Mouse (Mus musculus): ENCODE measurements around the gene Olfr131. TPM values are rescaled to one million over a fixed set of nuclear protein-coding genes. Genes with fewer than 3 reads are reported as not detected.
"Not testable (repeated sequence)": the region's sequence is repeated elsewhere in the genome, so short reads cannot be mapped to it uniquely, and the experiment has no call there.

Gene Olfr131
- polyA plus RNA-seq (2012; rRNA removed) (not detected in 2 replicates), polyA plus RNA-seq (2014; fragmentation: Nextera tagmentation; extraction: Ambion mirVana) (not detected in 2 replicates)

- H3K9ac ChIP-seq (replicated peaks) = no peak within 1 kb of the TSS
- no peak for ATAC-seq (ENCODE audit: insufficient read depth)
- H3K36me3 ChIP-seq (replicated peaks; ENCODE audit: control insufficient read depth, insufficient read depth, low read depth) = no peaks in the 10 kb centered on the region
- no peak for DNase-seq (ENCODE audit: low read depth in 3 of 3, low spot score in 3 of 3)
- H3K4me2 ChIP-seq (ENCODE audit: low read depth) = no peak within 1 kb of the TSS
- H3K9me3 ChIP-seq (ENCODE audit: control insufficient read depth, low read length) = no peaks in the 10 kb centered on the region
- no peaks in the 10 kb centered on the region for H3K4me1 ChIP-seq (replicated peaks; ENCODE audit: control insufficient read depth in 2 of 2, insufficient read depth in 2 of 2, low read length in 1 of 2)
- H3K4me3 ChIP-seq (ENCODE audit: insufficient read depth in 1 of 2, low read depth in 2 of 2, low read length in 2 of 2) = no peak within 1 kb of the TSS
- no peak within 1 kb of the TSS for H3K27ac ChIP-seq
- H3K27me3 ChIP-seq (ENCODE audit: control insufficient read depth, insufficient read depth, low read length) = no peaks in the 10 kb centered on the region
- TF ChIP-seq EP300 (IDR thresholded peaks at IDR 0.05; ENCODE audit: low read depth) (no peak), CTCF (IDR thresholded peaks at IDR 0.05; ENCODE audit: low read depth) (no peak)
These were observed at the start of gene Olfr131 for GRCm38 (mm10) chr17:38088593-38088992. Gene Olfr131, minus strand, starts transcription at chr17:38088693.

GRCm38 (mm10) chr17:38134426-38134825 is 45.9 kb upstream of the Olfr131 start, which contains the start of gene Olfr132:
Gene Olfr132, minus strand, starts transcription at chr17:38134526.
- DNase-seq (ENCODE audit: low read depth in 3 of 3, low spot score in 3 of 3) (no peak), ATAC-seq (ENCODE audit: insufficient read depth) (no peak)
- Histone ChIP-seq H3K9ac (replicated peaks) (no peak within 1 kb of the TSS), H3K9me3 (ENCODE audit: control insufficient read depth, low read length) (no peaks in the 10 kb centered on the region), H3K27me3 (ENCODE audit: control insufficient read depth, insufficient read depth, low read length) (no peaks in the 10 kb centered on the region), H3K4me2 (ENCODE audit: low read depth) (no peak within 1 kb of the TSS), H3K27ac (no peak within 1 kb of the TSS), H3K4me3 (ENCODE audit: insufficient read depth in 1 of 2, low read depth in 2 of 2, low read length in 2 of 2) (no peak within 1 kb of the TSS), H3K4me1 (replicated peaks; ENCODE audit: control insufficient read depth in 2 of 2, insufficient read depth in 2 of 2, low read length in 1 of 2) (no peaks in the 10 kb centered on the region), H3K36me3 (replicated peaks; ENCODE audit: control insufficient read depth, insufficient read depth, low read depth) (no peaks in the 10 kb centered on the region)
- TF ChIP-seq CTCF (IDR thresholded peaks at IDR 0.05; ENCODE audit: low read depth) (no peak), EP300 (IDR thresholded peaks at IDR 0.05; ENCODE audit: low read depth) (no peak)
- 50% methylated on average over 1 of the region's 1 CpGs for WGBS (ENCODE audit: insufficient replicate concordance)

- not testable (repeated sequence) for H3K27ac ChIP-seq; H3K4me2 ChIP-seq (ENCODE audit: low read depth); H3K36me3 ChIP-seq (replicated peaks; ENCODE audit: control insufficient read depth, insufficient read depth, low read depth); H3K27me3 ChIP-seq (ENCODE audit: control insufficient read depth, insufficient read depth, low read length); H3K4me3 ChIP-seq (ENCODE audit: insufficient read depth in 1 of 2, low read depth in 2 of 2, low read length in 2 of 2); H3K9ac ChIP-seq (replicated peaks); H3K9me3 ChIP-seq (ENCODE audit: control insufficient read depth, low read length); ATAC-seq (ENCODE audit: insufficient read depth); DNase-seq (ENCODE audit: low read depth in 3 of 3, low spot score in 3 of 3); H3K4me1 ChIP-seq (replicated peaks; ENCODE audit: control insufficient read depth in 2 of 2, insufficient read depth in 2 of 2, low read length in 1 of 2)
- 62% methylated on average over 3 of the region's 3 CpGs for WGBS (ENCODE audit: insufficient replicate concordance)
These were observed 36.9 kb upstream of the Olfr131 start for GRCm38 (mm10) chr17:38125371-38125770.

GRCm38 (mm10) chr17:38124199-38124598 is 35.7 kb upstream of the Olfr131 start:
- DNase-seq (ENCODE audit: low read depth in 3 of 3, low spot score in 3 of 3); H3K4me3 ChIP-seq (ENCODE audit: insufficient read depth in 1 of 2, low read depth in 2 of 2, low read length in 2 of 2); H3K4me1 ChIP-seq (replicated peaks; ENCODE audit: control insufficient read depth in 2 of 2, insufficient read depth in 2 of 2, low read length in 1 of 2); ATAC-seq (ENCODE audit: insufficient read depth); H3K9me3 ChIP-seq (ENCODE audit: control insufficient read depth, low read length); H3K9ac ChIP-seq (replicated peaks); H3K27ac ChIP-seq; H3K27me3 ChIP-seq (ENCODE audit: control insufficient read depth, insufficient read depth, low read length); H3K36me3 ChIP-seq (replicated peaks; ENCODE audit: control insufficient read depth, insufficient read depth, low read depth); H3K4me2 ChIP-seq (ENCODE audit: low read depth): not testable (repeated sequence)
- 56% methylated on average over 1 of the region's 1 CpGs for WGBS (ENCODE audit: insufficient replicate concordance)

- TF ChIP-seq CTCF (IDR thresholded peaks at IDR 0.05; ENCODE audit: low read depth) (no peak), EP300 (IDR thresholded peaks at IDR 0.05; ENCODE audit: low read depth) (no peak)
- Histone ChIP-seq H3K4me2 (ENCODE audit: low read depth) (no peak overlapping the region), H3K9ac (replicated peaks) (no peak overlapping the region), H3K9me3 (ENCODE audit: control insufficient read depth, low read length) (no peaks in the 10 kb centered on the region), H3K4me3 (ENCODE audit: insufficient read depth in 1 of 2, low read depth in 2 of 2, low read length in 2 of 2) (no peak overlapping the region), H3K36me3 (replicated peaks; ENCODE audit: control insufficient read depth, insufficient read depth, low read depth) (no peaks in the 10 kb centered on the region), H3K4me1 (replicated peaks; ENCODE audit: control insufficient read depth in 2 of 2, insufficient read depth in 2 of 2, low read length in 1 of 2) (no peaks in the 10 kb centered on the region), H3K27me3 (ENCODE audit: control insufficient read depth, insufficient read depth, low read length) (no peaks in the 10 kb centered on the region), H3K27ac (no peak overlapping the region)
- 63% methylated on average over 4 of the region's 4 CpGs for WGBS (ENCODE audit: insufficient replicate concordance)
- ATAC-seq (ENCODE audit: insufficient read depth) (no peak), DNase-seq (ENCODE audit: low read depth in 3 of 3, low spot score in 3 of 3) (no peak)
These were observed 6.1 kb downstream of the Olfr131 start for GRCm38 (mm10) chr17:38082364-38082763.

- H3K27me3 ChIP-seq (ENCODE audit: control insufficient read depth, insufficient read depth, low read length) = no peaks in the 10 kb centered on the region
- no peak within 1 kb of the TSS for H3K4me3 ChIP-seq (ENCODE audit: insufficient read depth in 1 of 2, low read depth in 2 of 2, low read length in 2 of 2)
- H3K36me3 ChIP-seq (replicated peaks; ENCODE audit: control insufficient read depth, insufficient read depth, low read depth) = no peaks in the 10 kb centered on the region
- H3K27ac ChIP-seq = no peak within 1 kb of the TSS
- no peak for DNase-seq (ENCODE audit: low read depth in 3 of 3, low spot score in 3 of 3)
- WGBS (ENCODE audit: insufficient replicate concordance) = 62% methylated on average over 1 of the region's 1 CpGs
- TF ChIP-seq EP300 (IDR thresholded peaks at IDR 0.05; ENCODE audit: low read depth) (no peak), CTCF (IDR thresholded peaks at IDR 0.05; ENCODE audit: low read depth) (no peak)
- H3K4me1 ChIP-seq (replicated peaks; ENCODE audit: control insufficient read depth in 2 of 2, insufficient read depth in 2 of 2, low read length in 1 of 2) = no peaks in the 10 kb centered on the region
- no peaks in the 10 kb centered on the region for H3K9me3 ChIP-seq (ENCODE audit: control insufficient read depth, low read length)
- H3K9ac ChIP-seq (replicated peaks) = no peak within 1 kb of the TSS
- H3K4me2 ChIP-seq (ENCODE audit: low read depth) = no peak within 1 kb of the TSS
- no peak for ATAC-seq (ENCODE audit: insufficient read depth)
These were observed 24.9 kb downstream of the Olfr131 start, which contains the start of gene Olfr130 for GRCm38 (mm10) chr17:38063621-38064020. Gene Olfr130, plus strand, starts transcription at chr17:38063921.
